Mouse (Mus musculus) intestine, embryonic 14.5 days (tissue): Measurements from ENCODE around the gene Nsrp1. TPM values are rescaled to one million over a fixed set of nuclear protein-coding genes. Genes with fewer than 3 reads are reported as not detected.
"Not testable (repeated sequence)": the region's sequence is repeated elsewhere in the genome, so short reads cannot be mapped to it uniquely, and the experiment has no call there.

Experiments used
- ATAC-seq: fragments of 200-750 bp; cut with Nextera tagmentation; replicated peaks from 2 replicates; pipeline ENCODE4 v1.8.0; 2017; ENCODE audit warnings: low read depth, moderate number of reproducible peaks, moderate TSS enrichment, moderate library complexity; ENCODE audit not compliant: low FRiP score, low TSS enrichment
- DNase-seq: peaks from one replicate; pipeline ENCODE4 v3.0.0-alpha.2; 2018; ENCODE audit warnings: low spot score
- H3K27ac ChIP-seq: fragments of 300-500 bp; sonication (generic); 2 replicates; pipeline ENCODE4 v1.5.1; 2014; ENCODE audit warnings: low read depth, mild to moderate bottlenecking, control low read depth
- H3K27me3 ChIP-seq: fragments of 300-500 bp; sonication (generic); replicated peaks from 2 replicates; pipeline ENCODE4 v1.6.1; 2014; ENCODE audit warnings: low read length, control low read depth; ENCODE audit not compliant: control insufficient read depth, insufficient read depth
- H3K36me3 ChIP-seq: fragments of 300-500 bp; sonication (generic); 2 replicates; pipeline ENCODE4 v1.6.1; 2014; ENCODE audit warnings: low read length, control low read depth; ENCODE audit not compliant: control insufficient read depth, insufficient read depth
- H3K4me1 ChIP-seq: fragments of 300-500 bp; sonication (generic); replicated peaks from 2 replicates; pipeline ENCODE4 v1.6.1; 2014; ENCODE audit warnings: low read length, control low read depth, mixed read lengths; ENCODE audit not compliant: control insufficient read depth, insufficient read depth
- H3K4me2 ChIP-seq: fragments of 300-500 bp; sonication (generic); 2 replicates; pipeline ENCODE4 v1.6.1; 2014; ENCODE audit warnings: low read length
- H3K4me3 ChIP-seq: fragments of 300-500 bp; sonication (generic); 2 replicates; pipeline ENCODE4 v1.5.1; 2014; ENCODE audit warnings: low read depth, low read length, control low read depth, mixed read lengths
- H3K9ac ChIP-seq: fragments of 300-500 bp; sonication (generic); 2 replicates; pipeline ENCODE4 v1.6.1; 2014; ENCODE audit warnings: mild to moderate bottlenecking, low read length
- H3K9me3 ChIP-seq: fragments of 300-500 bp; sonication (generic); 2 replicates; pipeline ENCODE4 v1.6.1; 2016; ENCODE audit warnings: low read length, control low read depth; ENCODE audit not compliant: control insufficient read depth
- WGBS: fragments of 180-500 bp; shearing (Covaris S2); extraction: QIAGEN DNeasy Blood & Tissue Kit; methylation state at CpG from one replicate; pipeline ENCODE4 v1.1.7; 2014; 5-methylcytosine and 5-hydroxymethylcytosine counted together
- polyA plus RNA-seq: library from polyadenylated mRNA; unstranded; fragments of >200 nt; fragmentation: Nextera tagmentation; extraction: Ambion mirVana; gene quantifications from 2 replicates; pipeline ENCODE4 v1.2.1, GENCODE M21; 2014

The Nsrp1 gene
- polyA plus RNA-seq, 1 experiment from 2014 or later = 53.6 TPM

DNA sequence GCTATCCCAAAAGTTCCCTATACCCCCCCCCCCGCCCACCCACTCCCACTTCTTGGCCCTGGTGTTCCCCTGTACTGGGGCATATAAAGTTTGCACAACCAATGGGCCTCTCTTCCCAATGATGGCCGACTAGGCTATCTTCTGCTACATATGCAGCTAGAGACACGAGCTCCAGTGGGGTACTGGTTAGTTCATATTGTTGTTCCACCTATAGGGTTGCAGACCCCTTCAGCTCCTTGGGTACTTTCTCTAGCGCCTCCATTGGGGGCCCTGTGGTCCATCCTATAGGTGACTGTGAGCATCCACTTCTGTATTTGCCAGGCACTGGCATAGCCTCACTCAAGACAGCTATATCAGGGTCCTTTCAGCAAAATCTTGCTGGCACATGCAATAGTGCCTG is 904 bp downstream of the Nsrp1 start:
- not testable (repeated sequence) for DNase-seq, ATAC-seq, H3K9me3 ChIP-seq, H3K4me1 ChIP-seq, H3K27me3 ChIP-seq, H3K27ac ChIP-seq
- H3K4me3 ChIP-seq = peak overlapping the region; percentile 62
- H3K4me2 ChIP-seq = peak overlapping the region; percentile 64
- WGBS = 70% methylated on average over 4 of the region's 4 CpGs
- peaks cover 30% of the 10 kb centered on the region for H3K36me3 ChIP-seq
- peak overlapping the region; percentile 76 for H3K9ac ChIP-seq

- no peak for DNase-seq
- Histone ChIP-seq H3K27ac (no peak overlapping the region), H3K4me3 (no peak overlapping the region), H3K4me1 (no peaks in the 10 kb centered on the region), H3K27me3 (no peaks in the 10 kb centered on the region), H3K9ac (no peak overlapping the region), H3K9me3 (no peaks in the 10 kb centered on the region), H3K4me2 (no peak overlapping the region), H3K36me3 (peaks cover 35% of the 10 kb centered on the region)
- ATAC-seq = no peak
- WGBS = 78% methylated on average over 4 of the region's 4 CpGs
Measured at GRCm38 (mm10) chr11:77070721-77071120, 7.5 kb downstream of the Nsrp1 start.

DNA sequence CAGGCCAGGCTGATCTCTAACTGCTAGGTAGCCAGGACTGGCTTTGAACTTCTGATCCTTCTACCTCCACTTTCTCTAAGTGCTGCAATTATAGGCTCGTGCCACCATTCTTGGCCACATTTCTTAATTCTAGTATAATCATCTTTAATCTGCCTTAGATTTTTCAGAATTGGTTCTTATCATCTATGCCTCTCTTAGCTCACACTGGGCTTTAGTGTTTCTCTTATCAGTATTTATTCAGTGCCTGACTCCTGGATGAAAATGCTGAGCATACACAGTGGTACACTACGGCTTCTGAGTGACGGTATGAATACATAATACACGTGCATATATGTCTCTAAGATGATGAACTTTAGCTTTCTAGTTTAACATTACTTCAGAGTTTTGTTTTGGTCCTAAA is 9.4 kb downstream of the Nsrp1 start:
- H3K4me2 ChIP-seq = no peak overlapping the region
- ATAC-seq (no peak), DNase-seq (no peak)
- peaks cover 26% of the 10 kb centered on the region for H3K36me3 ChIP-seq
- H3K4me3 ChIP-seq = no peak overlapping the region
- H3K4me1 ChIP-seq = no peaks in the 10 kb centered on the region
- no peaks in the 10 kb centered on the region for H3K27me3 ChIP-seq
- H3K27ac ChIP-seq = no peak overlapping the region
- H3K9ac ChIP-seq = no peak overlapping the region
- 80% methylated on average over 4 of the region's 4 CpGs for WGBS
- H3K9me3 ChIP-seq = no peaks in the 10 kb centered on the region

GRCm38 (mm10) chr11:77063406-77063805 is 14.8 kb downstream of the Nsrp1 start:
- Histone ChIP-seq H3K4me3 (no peak overlapping the region), H3K9ac (no peak overlapping the region), H3K4me1 (no peaks in the 10 kb centered on the region), H3K36me3 (peaks cover 12% of the 10 kb centered on the region), H3K9me3 (no peaks in the 10 kb centered on the region), H3K4me2 (no peak overlapping the region), H3K27ac (no peak overlapping the region), H3K27me3 (no peaks in the 10 kb centered on the region)
- DNase-seq = no peak
- ATAC-seq = no peak
- WGBS = 91% methylated on average over 2 of the region's 2 CpGs

- Histone ChIP-seq H3K27me3 (no peaks in the 10 kb centered on the region), H3K9ac (no peak overlapping the region), H3K9me3 (no peaks in the 10 kb centered on the region), H3K36me3 (peaks cover 12% of the 10 kb centered on the region), H3K4me2 (no peak overlapping the region), H3K4me3 (no peak overlapping the region), H3K4me1 (no peaks in the 10 kb centered on the region), H3K27ac (no peak overlapping the region)
- ATAC-seq (no peak), DNase-seq (no peak)
- WGBS = 64% methylated on average over 5 of the region's 5 CpGs
Measured at GRCm38 (mm10) chr11:77061951-77062350, 16.3 kb downstream of the Nsrp1 start.

GRCm38 (mm10) chr11:77042816-77043215 is 35.4 kb downstream of the Nsrp1 start:
- Histone ChIP-seq H3K36me3 (peaks cover 34% of the 10 kb centered on the region), H3K27me3 (no peaks in the 10 kb centered on the region), H3K4me3 (no peak overlapping the region), H3K9ac (no peak overlapping the region), H3K27ac (no peak overlapping the region), H3K4me2 (no peak overlapping the region), H3K4me1 (no peaks in the 10 kb centered on the region), H3K9me3 (no peaks in the 10 kb centered on the region)
- 93% methylated on average over 2 of the region's 2 CpGs for WGBS
- no peak for DNase-seq
- no peak for ATAC-seq

- Histone ChIP-seq H3K27me3 (no peaks in the 10 kb centered on the region), H3K4me1 (no peaks in the 10 kb centered on the region), H3K4me2 (no peak overlapping the region), H3K27ac (no peak overlapping the region), H3K4me3 (no peak overlapping the region), H3K9me3 (no peaks in the 10 kb centered on the region), H3K9ac (no peak overlapping the region), H3K36me3 (peaks cover 25% of the 10 kb centered on the region)
- ATAC-seq = no peak
- WGBS = 92% methylated on average over 4 of the region's 4 CpGs
- DNase-seq = no peak
Measured at GRCm38 (mm10) chr11:77041891-77042290, 36.3 kb downstream of the Nsrp1 start.

DNA sequence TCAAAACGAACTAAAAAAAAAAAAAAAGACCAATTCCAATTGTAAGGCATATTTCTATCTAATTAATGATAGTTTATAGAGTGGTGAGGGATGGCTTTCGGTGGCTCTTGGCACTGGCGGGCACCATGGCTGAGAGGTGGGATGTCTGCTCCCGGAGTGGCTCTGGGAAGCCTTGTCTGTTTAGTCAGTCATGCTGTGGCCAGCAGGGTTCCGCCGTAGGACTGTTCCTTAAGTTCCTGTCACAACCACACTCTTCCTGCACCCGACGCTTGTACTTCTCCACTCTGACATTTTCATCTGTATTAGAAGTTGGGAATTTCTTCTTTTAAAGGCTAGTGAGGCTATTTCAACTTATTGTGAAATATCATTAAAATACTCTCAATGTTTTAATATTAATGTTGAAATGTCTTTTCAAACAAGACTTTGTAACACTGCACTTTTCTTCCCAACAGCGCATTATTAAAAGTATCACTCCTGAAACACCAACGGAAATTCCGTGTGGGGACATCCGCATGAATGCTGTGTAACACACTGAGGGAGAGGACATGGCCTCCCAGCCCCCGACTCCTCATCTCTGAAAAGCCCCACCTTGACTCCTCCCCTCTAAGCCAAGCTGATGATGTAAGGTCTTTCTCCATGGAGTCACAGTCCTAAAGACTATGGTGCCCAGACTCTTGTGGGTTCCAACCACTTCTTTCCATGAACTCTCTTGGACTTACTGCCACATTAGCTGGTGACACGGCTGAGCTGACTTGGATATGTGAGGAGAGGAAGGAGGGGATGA is 46.9 kb downstream of the Nsrp1 start:
- ATAC-seq (no peak), DNase-seq (no peak)
- no peaks in the 10 kb centered on the region for H3K36me3 ChIP-seq
- WGBS = 76% methylated on average over 14 of the region's 14 CpGs
- no peaks in the 10 kb centered on the region for H3K4me1 ChIP-seq
- no peak overlapping the region for H3K4me3 ChIP-seq
- H3K9me3 ChIP-seq = no peaks in the 10 kb centered on the region
- no peak overlapping the region for H3K4me2 ChIP-seq
- H3K27me3 ChIP-seq = no peaks in the 10 kb centered on the region
- H3K27ac ChIP-seq = no peak overlapping the region
- no peak overlapping the region for H3K9ac ChIP-seq

DNA sequence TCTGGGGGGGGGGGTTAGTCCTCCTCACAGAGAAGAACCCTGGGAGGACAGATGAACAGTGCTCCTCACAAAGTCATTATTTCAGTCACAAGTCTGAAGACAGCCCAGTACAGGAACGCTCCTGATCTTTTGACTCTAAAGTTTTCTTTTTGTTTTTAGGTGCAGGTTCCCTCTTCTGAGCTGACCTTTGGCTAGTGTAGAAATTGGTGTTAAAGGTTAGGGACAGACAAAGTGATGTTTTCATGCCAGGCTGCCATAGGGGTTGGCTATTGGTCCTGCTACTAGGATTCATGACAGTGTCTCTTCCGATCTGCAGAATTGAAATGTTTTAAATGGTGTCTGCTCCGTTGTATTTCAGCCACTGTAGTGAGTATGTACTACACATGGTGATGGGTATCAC is 50.1 kb downstream of the Nsrp1 start:
- Histone ChIP-seq H3K4me2 (no peak overlapping the region), H3K4me1 (no peaks in the 10 kb centered on the region), H3K4me3 (no peak overlapping the region), H3K9me3 (no peaks in the 10 kb centered on the region), H3K27me3 (no peaks in the 10 kb centered on the region), H3K36me3 (no peaks in the 10 kb centered on the region), H3K9ac (no peak overlapping the region), H3K27ac (no peak overlapping the region)
- DNase-seq (no peak), ATAC-seq (no peak)
- 84% methylated on average over 3 of the region's 3 CpGs for WGBS
